Mouse (Mus musculus): ENCODE measurements around the gene Fam110a. TPM values are rescaled to one million over a fixed set of nuclear protein-coding genes. Genes with fewer than 3 reads are reported as not detected.

The Fam110a gene
- polyA plus RNA-seq, 1 experiment from 2014 or later, result 34.0 TPM

DNA sequence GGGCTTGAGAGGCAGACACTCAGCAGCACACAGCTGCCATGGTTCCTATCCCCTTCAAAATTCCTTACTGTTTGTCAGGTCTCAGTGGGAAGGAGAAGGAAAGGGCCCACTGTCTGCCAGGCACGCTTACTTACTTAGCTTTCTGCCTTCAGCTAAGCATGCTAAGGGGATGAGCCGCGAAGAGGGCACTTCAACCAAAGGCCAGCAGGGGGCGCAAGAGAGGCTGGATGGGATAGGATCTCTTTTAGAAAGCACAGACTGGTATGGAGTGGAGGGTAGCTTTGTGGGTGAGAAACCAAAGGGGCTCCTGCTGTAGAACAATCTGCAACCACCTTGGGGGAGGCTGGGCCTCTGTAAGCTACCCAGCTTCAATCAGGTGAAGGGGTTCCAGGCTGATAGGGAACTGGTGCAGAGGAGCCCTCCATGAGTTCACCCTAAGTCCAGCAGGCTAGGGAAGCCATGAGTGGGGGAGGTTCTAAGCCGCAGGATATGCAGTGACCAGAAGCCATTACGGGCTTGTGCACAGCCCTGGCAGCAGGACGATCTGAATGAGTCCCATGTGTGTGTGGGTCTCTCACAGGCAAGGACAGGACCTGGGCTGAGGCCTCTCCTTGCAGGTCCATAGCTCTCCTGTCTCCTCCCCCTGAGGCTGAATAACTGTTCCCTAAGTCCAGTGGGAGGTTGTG, 49.5 kb downstream of the Fam110a start:
- H3K27ac ChIP-seq (ENCODE audit: low read length), result no peak overlapping the region
- ATAC-seq (ENCODE audit: low read depth), result peak; percentile 45; the same call in 1 of the 2 replicates
- H3K9me3 ChIP-seq (ENCODE audit: control insufficient read depth, low read length), result no peaks in the 10 kb centered on the region
- H3K4me1 ChIP-seq (replicated peaks; ENCODE audit: control insufficient read depth, insufficient read depth, low read length), result 0 out of 2 replicates have a peak, but pooled peaks cover 2% of the 10 kb centered on the region
- H3K4me3 ChIP-seq (ENCODE audit: low read length), result no peak overlapping the region
- H3K4me2 ChIP-seq (ENCODE audit: low read depth, low read length), result no peak overlapping the region
- 19% methylated on average over 7 of the region's 7 CpGs for WGBS
- no peaks in the 10 kb centered on the region for H3K27me3 ChIP-seq (ENCODE audit: control insufficient read depth, insufficient read depth, low read depth, low read length)
- no peak overlapping the region for H3K9ac ChIP-seq (ENCODE audit: low read length)
- H3K36me3 ChIP-seq (ENCODE audit: control insufficient read depth, insufficient read depth, low read length), result no peaks in the 10 kb centered on the region

DNA sequence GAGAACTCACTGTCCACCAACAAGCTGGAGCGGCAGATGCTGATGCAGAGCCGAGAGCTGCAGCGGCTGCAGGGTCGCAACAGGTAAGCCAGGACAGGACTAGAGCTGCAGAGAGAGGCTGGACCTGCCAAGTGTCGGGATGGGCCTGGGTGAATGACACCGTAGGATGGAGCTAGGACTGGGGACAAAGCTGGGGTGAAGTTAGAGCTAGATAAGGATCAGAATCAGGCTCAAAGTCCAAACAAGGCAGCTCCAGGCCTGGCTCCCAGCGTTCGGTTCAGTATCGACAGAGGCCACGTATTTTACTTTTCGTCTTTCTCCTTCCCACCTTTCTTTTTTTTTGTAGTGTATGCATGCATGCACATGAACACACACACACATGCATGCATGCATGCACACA, 52.9 kb downstream of the Fam110a start:
- Histone ChIP-seq H3K4me3 (ENCODE audit: low read length) (no peak overlapping the region), H3K27ac (ENCODE audit: low read length) (no peak overlapping the region), H3K9me3 (ENCODE audit: control insufficient read depth, low read length) (no peaks in the 10 kb centered on the region), H3K36me3 (ENCODE audit: control insufficient read depth, insufficient read depth, low read length) (no peaks in the 10 kb centered on the region), H3K4me1 (replicated peaks; ENCODE audit: control insufficient read depth, insufficient read depth, low read length) (0 out of 2 replicates have a peak, but pooled peaks cover 2% of the 10 kb centered on the region), H3K9ac (ENCODE audit: low read length) (no peak overlapping the region), H3K4me2 (ENCODE audit: low read depth, low read length) (no peak overlapping the region), H3K27me3 (ENCODE audit: control insufficient read depth, insufficient read depth, low read depth, low read length) (no peaks in the 10 kb centered on the region)
- 80% methylated on average over 11 of the region's 11 CpGs for WGBS
- no peak for ATAC-seq (ENCODE audit: low read depth)

DNA sequence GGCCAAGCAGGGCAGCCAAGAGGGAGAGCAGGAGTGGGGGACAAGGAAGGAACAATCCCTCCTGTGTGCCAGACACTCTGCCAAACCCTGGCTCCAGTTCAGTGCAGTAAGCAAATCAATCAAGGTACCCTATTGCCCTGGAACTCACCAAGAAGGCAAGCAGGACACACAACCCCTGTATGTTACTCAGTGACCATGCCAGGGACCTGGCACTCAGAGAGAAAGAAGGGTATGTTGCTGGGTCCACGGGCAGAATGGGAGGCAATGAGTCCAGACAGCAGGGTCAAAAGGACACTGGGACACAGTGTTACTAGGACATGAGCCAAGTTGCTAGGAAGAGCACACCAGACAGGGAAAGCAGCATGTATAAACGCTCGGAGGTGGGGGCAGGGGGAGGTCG, 54.3 kb downstream of the Fam110a start:
- no peak for ATAC-seq (ENCODE audit: low read depth)
- WGBS, result 35% methylated on average over 4 of the region's 4 CpGs
- H3K9me3 ChIP-seq (ENCODE audit: control insufficient read depth, low read length), result no peaks in the 10 kb centered on the region

DNA sequence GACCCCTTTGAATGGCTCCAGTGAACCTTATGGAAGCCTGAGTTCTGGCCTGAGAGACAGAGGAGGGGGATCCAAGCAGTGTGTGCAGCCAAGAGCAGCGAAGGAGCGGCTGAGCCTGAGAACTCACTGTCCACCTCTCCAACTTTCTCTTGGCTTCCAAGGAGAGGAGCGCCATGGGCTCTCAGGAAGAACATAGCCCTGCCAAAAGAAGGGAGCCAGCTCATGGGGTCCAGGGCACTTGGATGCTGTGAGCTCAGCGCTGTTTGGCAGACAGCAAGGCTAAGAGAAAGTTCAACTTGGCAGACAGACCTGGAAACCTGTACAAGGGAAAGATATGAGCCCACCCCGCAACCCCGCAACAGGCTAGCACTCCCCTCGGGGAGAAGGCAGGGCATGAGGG, 55.7 kb downstream of the Fam110a start:
- Histone ChIP-seq H3K4me2 (ENCODE audit: low read depth, low read length) (no peak overlapping the region), H3K4me3 (ENCODE audit: low read length) (no peak overlapping the region), H3K36me3 (ENCODE audit: control insufficient read depth, insufficient read depth, low read length) (no peaks in the 10 kb centered on the region), H3K4me1 (replicated peaks; ENCODE audit: control insufficient read depth, insufficient read depth, low read length) (0 out of 2 replicates have a peak, but pooled peaks cover 2% of the 10 kb centered on the region), H3K9me3 (ENCODE audit: control insufficient read depth, low read length) (no peaks in the 10 kb centered on the region), H3K9ac (ENCODE audit: low read length) (no peak overlapping the region), H3K27me3 (ENCODE audit: control insufficient read depth, insufficient read depth, low read depth, low read length) (no peaks in the 10 kb centered on the region), H3K27ac (ENCODE audit: low read length) (no peak overlapping the region)
- no peak for ATAC-seq (ENCODE audit: low read depth)
- 87% methylated on average over 7 of the region's 7 CpGs for WGBS

More for the DNA sequence above, 54.3 kb downstream of the Fam110a start:
- no peak overlapping the region for H3K27ac ChIP-seq (ENCODE audit: low read length)
- no peaks in the 10 kb centered on the region for H3K27me3 ChIP-seq (ENCODE audit: control insufficient read depth, insufficient read depth, low read depth, low read length)
- H3K36me3 ChIP-seq (ENCODE audit: control insufficient read depth, insufficient read depth, low read length), result no peaks in the 10 kb centered on the region
- H3K9ac ChIP-seq (ENCODE audit: low read length), result no peak overlapping the region
- no peak overlapping the region for H3K4me2 ChIP-seq (ENCODE audit: low read depth, low read length)
- H3K4me1 ChIP-seq (replicated peaks; ENCODE audit: control insufficient read depth, insufficient read depth, low read length), result 0 out of 2 replicates have a peak, but pooled peaks cover 2% of the 10 kb centered on the region
- no peak overlapping the region for H3K4me3 ChIP-seq (ENCODE audit: low read length)

DNA sequence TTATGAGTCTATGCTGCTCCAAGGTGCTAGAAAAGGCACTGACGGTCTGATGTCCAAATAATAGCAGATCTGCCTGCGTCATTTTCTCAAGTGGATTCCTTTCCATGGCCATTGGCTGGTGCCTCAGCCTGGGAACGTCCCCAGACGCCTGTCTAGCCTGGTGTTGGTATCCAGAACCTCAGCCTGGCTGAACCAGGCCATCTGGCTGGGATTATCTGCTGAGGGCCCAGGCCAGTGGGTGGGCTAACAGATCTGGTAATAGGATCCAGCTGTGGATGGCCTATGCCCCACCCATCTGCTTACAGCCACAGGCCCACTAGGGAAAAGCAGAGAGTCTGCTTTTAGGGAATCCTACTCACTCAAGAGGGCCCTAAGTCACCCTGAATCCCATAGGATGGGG, 58.4 kb downstream of the Fam110a start:
- Histone ChIP-seq H3K9ac (ENCODE audit: low read length) (no peak overlapping the region), H3K36me3 (ENCODE audit: control insufficient read depth, insufficient read depth, low read length) (no peaks in the 10 kb centered on the region), H3K4me3 (ENCODE audit: low read length) (no peak overlapping the region), H3K9me3 (ENCODE audit: control insufficient read depth, low read length) (no peaks in the 10 kb centered on the region), H3K27me3 (ENCODE audit: control insufficient read depth, insufficient read depth, low read depth, low read length) (no peaks in the 10 kb centered on the region), H3K27ac (ENCODE audit: low read length) (no peak overlapping the region), H3K4me1 (replicated peaks; ENCODE audit: control insufficient read depth, insufficient read depth, low read length) (0 out of 2 replicates have a peak, but pooled peaks cover 2% of the 10 kb centered on the region), H3K4me2 (ENCODE audit: low read depth, low read length) (no peak overlapping the region)
- peak; percentile 64 for ATAC-seq (ENCODE audit: low read depth)
- 37% methylated on average over 4 of the region's 4 CpGs for WGBS

DNA sequence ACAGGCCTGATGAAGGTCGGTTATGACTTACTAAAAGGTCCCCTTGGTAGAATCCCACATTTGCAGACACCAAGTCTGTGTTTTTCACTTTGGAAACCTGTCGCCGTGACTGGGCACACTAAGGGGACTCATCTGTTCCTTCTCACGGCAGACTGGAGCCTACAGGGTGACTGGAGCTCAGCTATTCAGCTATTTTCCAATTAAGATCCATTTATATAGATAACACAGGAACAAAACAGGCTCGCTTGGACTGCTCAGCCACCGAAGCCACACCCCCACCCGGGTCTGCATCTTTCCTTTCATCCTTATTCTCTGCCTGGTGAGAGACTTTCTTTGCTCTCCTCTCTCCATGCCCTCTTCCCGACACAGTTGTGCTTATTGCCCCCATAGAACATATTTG, 59.0 kb downstream of the Fam110a start:
- Histone ChIP-seq H3K4me1 (replicated peaks; ENCODE audit: control insufficient read depth, insufficient read depth, low read length) (peaks cover 6% of the 10 kb centered on the region; the same call in 1 of the 2 replicates), H3K9me3 (ENCODE audit: control insufficient read depth, low read length) (no peaks in the 10 kb centered on the region), H3K4me3 (ENCODE audit: low read length) (no peak overlapping the region), H3K36me3 (ENCODE audit: control insufficient read depth, insufficient read depth, low read length) (no peaks in the 10 kb centered on the region), H3K4me2 (ENCODE audit: low read depth, low read length) (no peak overlapping the region), H3K27ac (ENCODE audit: low read length) (no peak overlapping the region), H3K27me3 (ENCODE audit: control insufficient read depth, insufficient read depth, low read depth, low read length) (no peaks in the 10 kb centered on the region), H3K9ac (ENCODE audit: low read length) (no peak overlapping the region)
- 64% methylated on average over 8 of the region's 8 CpGs for WGBS
- ATAC-seq (ENCODE audit: low read depth), result no peak

MicroRNAs encoded within 50 kb of the gene (microRNA counts, 519-probe panel; counts per million panel counts)
- microRNA mmu-miR-1953, result not detected

Small RNA genes within 50 kb of the gene (microRNA-seq; reads per million reads assigned to microRNA genes)
- not detected for gene Mir1953

Other genes with a start within 250 kb of the Fam110a start
- 37.9 and 40.7 TPM in 2 replicates for gene Psmf1, start 236.0 kb downstream of the Fam110a start, polyA plus RNA-seq (2015; fragmentation: Nextera tagmentation; extraction: Ambion mirVana)
- 0.94 and 0.97 TPM in 2 replicates for gene Rspo4, start 137.3 kb downstream of the Fam110a start, polyA plus RNA-seq (2015; fragmentation: Nextera tagmentation; extraction: Ambion mirVana)
- 0.57 and 0.78 TPM in 2 replicates for gene Angpt4, start 69.0 kb downstream of the Fam110a start, polyA plus RNA-seq (2015; fragmentation: Nextera tagmentation; extraction: Ambion mirVana)
- 4.7 and 5.9 TPM in 2 replicates for gene Slc52a3, start 16.3 kb upstream of the Fam110a start, polyA plus RNA-seq (2015; fragmentation: Nextera tagmentation; extraction: Ambion mirVana)
- gene Scrt2, start 101.3 kb upstream of the Fam110a start, polyA plus RNA-seq (2015; fragmentation: Nextera tagmentation; extraction: Ambion mirVana), result 0.06 TPM in 1 of 2 replicates, not detected in the other
- 5.7 and 5.9 TPM in 2 replicates for gene Srxn1, start 125.3 kb upstream of the Fam110a start, polyA plus RNA-seq (2015; fragmentation: Nextera tagmentation; extraction: Ambion mirVana)
- 4.7 and 6.1 TPM in 2 replicates for gene Tcf15, start 163.3 kb upstream of the Fam110a start, polyA plus RNA-seq (2015; fragmentation: Nextera tagmentation; extraction: Ambion mirVana)
- 79.4 and 84.4 TPM in 2 replicates for gene Csnk2a1, start 246.6 kb upstream of the Fam110a start, polyA plus RNA-seq (2015; fragmentation: Nextera tagmentation; extraction: Ambion mirVana)